Mouse (Mus musculus) kidney, adult 8-10 months (tissue): ENCODE measurements at regions not wholly inside any gene's neighbourhood (a gene's known extent, or its start where the extent isn't known, plus 50 kb on each side); places are given as distances from the start of the nearest gene placed in this dataset.

Experiments used
- DNase-seq, 2 experiments: peaks; one replicate each; pipeline ENCODE4 v3.0.0; 2022

GRCm38 (mm10) chr3:131698070-131698750, 133.6 kb downstream of the Papss1 start:
- DNase-seq = no peak

- peak; percentile 33 to 54 for DNase-seq
These were observed 138.6 kb downstream of the Papss1 start for GRCm38 (mm10) chr3:131703134-131703533.

GRCm38 (mm10) chr3:131713532-131713931, 149.0 kb downstream of the Papss1 start:
- no peak for DNase-seq

- DNase-seq = no peak
These were observed 154.2 kb downstream of the Papss1 start for GRCm38 (mm10) chr3:131718761-131719160.

GRCm38 (mm10) chr3:131728618-131729017, 164.1 kb downstream of the Papss1 start:
- DNase-seq = no peak

- peak; percentile 32 to 38 for DNase-seq
These were observed 169.7 kb downstream of the Papss1 start for GRCm38 (mm10) chr3:131734226-131734625.

GRCm38 (mm10) chr3:131737461-131737860, 172.9 kb downstream of the Papss1 start:
- DNase-seq = no peak

GRCm38 (mm10) chr3:131737953-131738598, 173.5 kb downstream of the Papss1 start:
- no peak for DNase-seq

GRCm38 (mm10) chr3:131755537-131755936, 191.0 kb downstream of the Papss1 start:
- no peak for DNase-seq

GRCm38 (mm10) chr3:131756126-131756525, 191.6 kb downstream of the Papss1 start:
- no peak for DNase-seq

GRCm38 (mm10) chr3:131769976-131770375, 205.4 kb downstream of the Papss1 start:
- DNase-seq = peak in 1 of 2 experiments; percentile 18

GRCm38 (mm10) chr3:131770486-131770885, 205.9 kb downstream of the Papss1 start:
- DNase-seq = peak in 1 of 2 experiments; percentile 21

GRCm38 (mm10) chr3:131771863-131772546, 207.4 kb downstream of the Papss1 start:
- DNase-seq = no peak

- DNase-seq = no peak
These were observed 208.0 kb downstream of the Papss1 start for GRCm38 (mm10) chr3:131772593-131772992.

- no peak for DNase-seq
These were observed 210.9 kb downstream of the Papss1 start for GRCm38 (mm10) chr3:131775431-131775830.

GRCm38 (mm10) chr3:131776650-131777049, 212.1 kb downstream of the Papss1 start:
- no peak for DNase-seq

- DNase-seq = no peak
These were observed 215.2 kb downstream of the Papss1 start for GRCm38 (mm10) chr3:131779803-131780202.

- DNase-seq = no peak
These were observed 221.0 kb downstream of the Papss1 start for GRCm38 (mm10) chr3:131785524-131785923.

GRCm38 (mm10) chr3:131788321-131788720, 223.8 kb downstream of the Papss1 start:
- no peak for DNase-seq

GRCm38 (mm10) chr3:131789177-131789576, 224.6 kb downstream of the Papss1 start:
- DNase-seq = no peak

GRCm38 (mm10) chr3:131794056-131794455, 229.5 kb downstream of the Papss1 start:
- no peak for DNase-seq

GRCm38 (mm10) chr3:131795108-131796005, 230.8 kb downstream of the Papss1 start:
- no peak for DNase-seq

GRCm38 (mm10) chr3:131799774-131800173, 235.2 kb downstream of the Papss1 start:
- no peak for DNase-seq
